Mouse (Mus musculus): Measurements from ENCODE around the gene Prima1. TPM values are rescaled to one million over a fixed set of nuclear protein-coding genes. Genes with fewer than 3 reads are reported as not detected.
A peak's percentile ranks its signal among the peaks of the same experiment; 100 is the strongest.

Gene Prima1
- polyA plus RNA-seq, 1 experiment from 2014 or later, result 0.19 TPM

DNA sequence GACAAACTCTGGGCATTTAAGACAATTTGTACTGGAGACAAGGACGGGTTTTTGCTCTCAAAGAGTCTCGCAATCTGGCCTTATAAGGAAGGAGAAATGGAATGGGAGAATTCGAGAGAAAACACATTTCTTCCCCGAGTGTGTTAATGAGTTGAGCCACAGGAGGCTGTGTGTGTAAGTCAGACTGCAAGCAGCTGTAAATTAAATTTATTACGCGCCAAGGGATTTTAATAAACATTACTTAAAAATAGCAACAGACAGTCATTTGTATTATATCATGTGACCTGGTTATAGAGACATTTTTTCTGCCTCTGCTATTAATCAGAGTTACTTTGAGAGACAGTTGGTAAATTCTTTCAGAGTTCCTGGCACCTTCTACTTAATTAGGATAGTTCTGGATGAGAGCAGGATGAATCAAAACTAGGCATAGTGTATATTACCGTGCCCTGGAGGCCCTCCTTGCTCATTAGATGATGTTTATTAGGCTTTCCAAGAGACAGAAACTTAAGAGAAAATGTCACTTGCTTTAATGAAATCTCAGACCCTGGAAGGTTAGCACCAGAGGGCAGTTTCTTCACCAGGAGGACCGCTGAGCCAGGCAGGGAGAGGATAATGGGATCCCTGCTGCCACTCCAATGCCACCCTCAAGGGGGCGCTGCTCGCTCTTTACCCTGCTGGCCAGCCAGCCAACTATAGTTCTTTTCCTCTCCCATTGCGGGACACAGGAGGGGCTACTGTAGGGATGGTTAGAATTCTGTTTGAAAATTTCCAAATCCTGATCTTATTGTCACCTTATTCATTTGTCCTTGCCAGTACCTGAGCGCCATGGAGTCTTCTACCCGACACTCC is 20.3 kb upstream of the Prima1 start:
- no peaks in the 10 kb centered on the region for H3K4me1 ChIP-seq
- no peak overlapping the region for H3K4me2 ChIP-seq
- no peaks in the 10 kb centered on the region for H3K36me3 ChIP-seq
- no peak overlapping the region for H3K27ac ChIP-seq (replicated peaks)
- H3K4me3 ChIP-seq, result no peak overlapping the region
- ATAC-seq (ENCODE audit: extremely low read depth, insufficient number of reproducible peaks, low FRiP score, low TSS enrichment), result no peak
- 60% methylated on average over 13 of the region's 13 CpGs for WGBS
- no peaks in the 10 kb centered on the region for H3K27me3 ChIP-seq (replicated peaks)
- H3K9ac ChIP-seq, result no peak overlapping the region
- H3K9me3 ChIP-seq, result no peaks in the 10 kb centered on the region

DNA sequence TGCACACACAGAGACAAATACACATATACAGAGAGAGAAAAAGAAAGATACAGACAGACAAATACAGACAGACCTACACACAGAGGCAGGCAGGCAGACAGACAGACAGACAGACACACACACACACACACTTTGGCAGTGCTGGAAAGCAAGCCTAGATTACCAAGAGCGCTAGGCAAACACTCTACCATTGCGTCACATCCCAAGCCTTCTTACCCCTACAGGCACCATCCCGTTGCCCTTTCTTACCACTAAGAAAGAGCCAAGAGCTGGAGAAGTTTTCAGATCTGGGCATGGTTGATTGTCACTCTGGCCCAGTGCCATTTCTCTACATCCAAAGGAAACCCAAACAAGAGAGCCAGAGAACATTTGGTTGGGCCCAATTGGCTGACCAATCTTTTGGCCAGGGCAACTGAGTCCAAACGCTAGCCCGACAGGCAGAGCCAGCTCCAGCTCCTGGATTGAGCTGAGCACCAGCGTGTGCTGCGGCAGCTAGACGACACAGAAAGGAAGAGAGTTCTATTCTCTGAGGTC is 11.0 kb upstream of the Prima1 start:
- no peak for ATAC-seq (ENCODE audit: extremely low read depth, insufficient number of reproducible peaks, low FRiP score, low TSS enrichment)
- Histone ChIP-seq H3K36me3 (no peaks in the 10 kb centered on the region), H3K9me3 (no peaks in the 10 kb centered on the region), H3K4me3 (no peak overlapping the region), H3K9ac (no peak overlapping the region), H3K4me2 (no peak overlapping the region), H3K4me1 (no peaks in the 10 kb centered on the region), H3K27me3 (replicated peaks) (no peaks in the 10 kb centered on the region; the same call in 1 of the 2 replicates), H3K27ac (replicated peaks) (no peak overlapping the region)
- WGBS, result 87% methylated on average over 8 of the region's 8 CpGs

DNA sequence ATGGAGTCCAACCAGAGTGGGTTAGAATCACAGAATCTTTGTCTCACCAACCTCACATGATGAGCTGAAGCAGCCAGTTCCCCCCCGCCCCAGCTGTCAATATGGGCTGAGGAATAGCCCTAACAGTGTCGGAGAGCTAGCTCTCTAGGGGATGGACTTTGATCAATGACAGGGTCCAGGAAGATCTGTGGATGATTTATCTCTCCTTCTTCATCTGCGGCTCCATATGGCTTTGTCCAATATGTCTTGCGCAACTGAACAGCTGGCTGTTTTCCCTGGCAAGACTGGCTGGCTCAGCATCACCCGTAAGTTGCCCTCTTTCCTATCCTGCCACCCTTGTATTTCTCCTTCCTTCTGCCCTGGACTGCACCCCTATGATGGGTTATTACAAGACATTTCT is 9.2 kb upstream of the Prima1 start:
- Histone ChIP-seq H3K4me3 (no peak overlapping the region), H3K4me1 (no peaks in the 10 kb centered on the region), H3K27ac (replicated peaks) (no peak overlapping the region), H3K36me3 (no peaks in the 10 kb centered on the region), H3K27me3 (replicated peaks) (no peaks in the 10 kb centered on the region; the same call in 1 of the 2 replicates), H3K4me2 (no peak overlapping the region), H3K9me3 (no peaks in the 10 kb centered on the region), H3K9ac (no peak overlapping the region)
- WGBS, result 75% methylated on average over 5 of the region's 5 CpGs
- no peak for ATAC-seq (ENCODE audit: extremely low read depth, insufficient number of reproducible peaks, low FRiP score, low TSS enrichment)

DNA sequence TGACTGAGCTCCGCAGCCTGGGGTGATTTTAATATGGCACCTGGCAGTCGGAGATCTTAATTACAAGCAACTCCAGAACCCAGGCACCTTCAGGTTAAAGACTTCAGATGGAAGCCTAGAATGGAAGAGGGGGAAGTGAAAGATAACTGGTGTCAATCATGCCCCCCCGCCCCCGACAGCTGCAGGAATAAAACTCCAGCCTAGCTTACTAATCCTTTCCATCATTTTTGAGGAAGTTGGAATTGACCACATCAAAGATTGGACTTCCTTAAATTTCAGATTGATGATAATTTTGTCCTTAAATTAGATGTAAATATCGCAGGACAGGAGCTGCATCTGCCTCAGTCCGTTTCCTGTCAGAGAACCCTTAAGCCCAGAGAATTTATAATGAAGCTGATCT is 8.4 kb upstream of the Prima1 start:
- 67% methylated on average over 6 of the region's 6 CpGs for WGBS
- ATAC-seq (ENCODE audit: extremely low read depth, insufficient number of reproducible peaks, low FRiP score, low TSS enrichment), result no peak

DNA sequence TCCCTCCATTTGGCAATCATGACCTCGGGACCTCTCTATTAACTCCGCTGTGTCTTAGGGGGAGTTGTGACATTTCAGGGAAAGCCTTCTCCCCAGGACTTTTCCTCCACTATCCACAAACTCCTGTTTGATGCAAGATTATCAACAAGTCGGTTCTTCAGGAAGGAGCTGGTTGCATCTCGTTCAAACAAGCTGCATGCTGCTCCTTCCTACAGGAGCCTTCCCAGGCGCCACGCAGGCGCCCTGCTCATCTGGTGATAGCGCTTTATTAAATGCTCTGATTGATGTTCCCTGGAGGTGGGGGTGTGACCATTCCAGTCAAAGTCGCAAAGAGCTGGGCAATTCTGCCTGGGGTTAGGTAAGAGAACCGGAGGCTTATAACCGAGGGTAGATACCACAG is 1.1 kb upstream of the Prima1 start:
- Histone ChIP-seq H3K9ac (peak overlapping the region; percentile 90), H3K9me3 (no peaks in the 10 kb centered on the region), H3K4me1 (peaks cover 23% of the 10 kb centered on the region), H3K4me2 (peak overlapping the region; percentile 93), H3K4me3 (peak overlapping the region; percentile 79), H3K36me3 (no peaks in the 10 kb centered on the region), H3K27ac (replicated peaks) (no peak overlapping the region), H3K27me3 (replicated peaks) (peaks cover 69% of the 10 kb centered on the region)
- 7% methylated on average over 11 of the region's 11 CpGs for WGBS
- no peak for ATAC-seq (ENCODE audit: extremely low read depth, insufficient number of reproducible peaks, low FRiP score, low TSS enrichment)

More for the DNA sequence above, 8.4 kb upstream of the Prima1 start:
- no peaks in the 10 kb centered on the region for H3K9me3 ChIP-seq
- H3K9ac ChIP-seq, result no peak overlapping the region
- H3K27me3 ChIP-seq (replicated peaks), result peaks cover 6% of the 10 kb centered on the region
- no peak overlapping the region for H3K27ac ChIP-seq (replicated peaks)
- no peaks in the 10 kb centered on the region for H3K36me3 ChIP-seq
- no peak overlapping the region for H3K4me3 ChIP-seq
- no peaks in the 10 kb centered on the region for H3K4me1 ChIP-seq
- H3K4me2 ChIP-seq, result no peak overlapping the region

DNA sequence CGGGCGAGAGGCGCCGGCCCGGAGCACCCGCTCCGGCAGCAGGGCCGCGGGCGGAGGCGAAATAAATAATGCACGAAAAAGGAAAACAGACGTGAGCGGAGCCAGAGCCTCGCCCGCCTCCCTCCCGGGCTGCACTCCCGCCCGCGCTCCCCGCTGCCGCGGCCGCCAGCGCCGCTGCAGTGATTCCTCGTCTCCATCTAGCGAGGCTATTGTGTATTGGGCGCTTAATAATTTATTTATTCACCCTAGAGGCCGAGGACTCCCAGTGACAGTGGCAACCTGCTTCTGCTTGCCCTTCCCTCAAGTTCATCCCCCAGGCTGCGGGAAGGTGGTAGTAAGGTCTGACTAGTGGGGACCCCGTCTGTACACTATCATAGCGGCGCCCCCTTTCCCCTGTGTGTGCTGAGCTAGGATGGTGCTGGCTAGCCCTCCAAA is 658 bp upstream of the Prima1 start:
- peaks cover 23% of the 10 kb centered on the region for H3K4me1 ChIP-seq
- H3K9me3 ChIP-seq, result no peaks in the 10 kb centered on the region
- peak overlapping the region; percentile 90 for H3K9ac ChIP-seq
- peak overlapping the region; percentile 93 for H3K4me2 ChIP-seq
- no peaks in the 10 kb centered on the region for H3K36me3 ChIP-seq
- peaks cover 72% of the 10 kb centered on the region for H3K27me3 ChIP-seq (replicated peaks)
- ATAC-seq (ENCODE audit: extremely low read depth, insufficient number of reproducible peaks, low FRiP score, low TSS enrichment), result no peak
- H3K27ac ChIP-seq (replicated peaks), result peak overlapping the region; percentile 81
- 2% methylated on average over 23 of the region's 34 CpGs for WGBS
- H3K4me3 ChIP-seq, result peak overlapping the region; percentile 79

DNA sequence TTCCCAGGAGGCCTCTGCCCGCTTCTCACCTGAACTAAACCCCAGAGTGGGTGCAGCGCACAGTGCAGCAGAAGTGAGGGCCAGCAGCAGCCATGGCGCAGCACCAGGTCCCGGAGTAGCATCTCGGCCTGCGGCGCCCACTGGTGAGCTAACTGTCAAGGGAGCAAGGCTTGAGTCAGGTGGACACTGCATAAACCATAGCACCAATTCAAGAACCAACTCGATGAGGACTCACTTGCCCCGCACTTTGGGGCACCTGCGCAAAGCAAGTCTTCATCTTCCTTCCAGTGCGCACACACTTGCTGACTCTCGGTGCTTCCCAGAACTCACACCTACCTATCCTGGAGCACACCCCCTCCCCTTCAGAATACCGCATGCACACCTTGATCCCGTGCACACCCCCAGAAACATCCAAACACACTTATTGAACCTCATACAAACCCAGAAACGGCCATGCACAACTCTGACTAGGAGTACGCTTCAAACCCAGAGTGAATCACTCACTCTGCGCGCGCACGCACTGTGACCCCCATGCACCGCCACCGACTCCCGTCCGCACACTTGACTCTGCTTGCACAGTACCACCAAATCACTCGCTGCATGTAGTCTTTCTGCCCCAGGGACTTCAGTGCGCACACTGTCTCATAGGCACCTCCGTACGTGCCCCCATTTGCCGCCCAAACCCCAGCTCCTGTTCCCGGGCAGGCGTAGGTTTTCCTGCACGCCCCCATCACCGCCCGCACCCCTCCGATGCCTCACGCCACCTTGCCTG is 453 bp downstream of the Prima1 start:
- Histone ChIP-seq H3K4me3 (peak overlapping the region; percentile 79), H3K9ac (peak overlapping the region; percentile 90), H3K9me3 (no peaks in the 10 kb centered on the region), H3K27me3 (replicated peaks) (peaks cover 81% of the 10 kb centered on the region), H3K36me3 (no peaks in the 10 kb centered on the region), H3K4me2 (peak overlapping the region; percentile 93), H3K4me1 (peaks cover 23% of the 10 kb centered on the region), H3K27ac (replicated peaks) (no peak overlapping the region)
- WGBS, result 8% methylated on average over 36 of the region's 36 CpGs
- no peak for ATAC-seq (ENCODE audit: extremely low read depth, insufficient number of reproducible peaks, low FRiP score, low TSS enrichment)

DNA sequence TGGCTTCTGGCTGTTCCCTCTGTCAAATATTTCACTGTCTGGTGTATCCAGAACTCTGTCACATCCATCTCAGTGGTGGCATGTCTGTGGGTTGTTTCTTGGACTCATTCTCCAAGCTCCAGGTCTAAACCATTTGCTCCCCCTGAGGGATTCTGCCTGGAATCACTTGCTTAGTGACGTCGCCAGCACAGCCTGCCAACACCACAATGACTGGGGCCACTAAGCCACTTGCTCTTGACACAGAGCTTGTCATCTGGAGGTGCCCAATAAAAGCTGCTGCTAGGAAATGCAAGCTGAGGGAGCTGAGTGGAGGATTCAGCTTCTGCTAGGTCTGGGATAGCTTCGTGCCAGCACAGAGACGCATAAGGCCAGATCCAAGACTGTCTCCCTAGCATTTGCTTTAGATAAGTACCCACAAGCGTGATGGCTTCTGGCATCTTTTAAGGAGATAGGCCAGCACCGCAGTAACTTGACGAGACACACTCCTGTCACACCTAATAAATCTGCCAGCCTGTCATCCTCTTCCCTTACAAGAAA is 3.0 kb downstream of the Prima1 start:
- peaks cover 61% of the 10 kb centered on the region for H3K27me3 ChIP-seq (replicated peaks)
- H3K4me3 ChIP-seq, result no peak overlapping the region
- H3K36me3 ChIP-seq, result no peaks in the 10 kb centered on the region
- WGBS, result 31% methylated on average over 7 of the region's 7 CpGs
- H3K4me2 ChIP-seq, result no peak overlapping the region
- no peaks in the 10 kb centered on the region for H3K9me3 ChIP-seq
- H3K4me1 ChIP-seq, result peaks cover 23% of the 10 kb centered on the region
- H3K9ac ChIP-seq, result no peak overlapping the region
- ATAC-seq (ENCODE audit: extremely low read depth, insufficient number of reproducible peaks, low FRiP score, low TSS enrichment), result no peak
- H3K27ac ChIP-seq (replicated peaks), result no peak overlapping the region

DNA sequence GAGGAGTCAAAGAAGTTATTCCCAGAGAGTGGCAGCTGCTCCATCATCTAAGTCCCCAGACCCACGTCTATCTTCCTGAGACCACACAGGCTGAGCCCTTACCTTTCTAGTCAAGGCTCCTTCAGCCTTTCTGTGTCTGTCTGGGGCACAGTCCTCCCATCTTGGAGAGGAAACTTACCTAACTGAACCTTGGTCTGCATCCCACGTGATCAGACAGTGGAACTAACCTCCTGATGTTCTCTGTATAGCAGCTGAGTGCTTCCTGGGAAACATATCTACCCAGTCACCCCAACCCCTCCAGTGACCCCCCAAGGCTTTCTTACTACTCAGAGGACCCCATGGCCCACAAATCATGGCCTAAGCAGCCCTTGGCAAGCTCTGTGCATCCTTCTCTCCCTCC is 6.1 kb downstream of the Prima1 start:
- Histone ChIP-seq H3K27me3 (replicated peaks) (peaks cover 37% of the 10 kb centered on the region), H3K4me3 (no peak overlapping the region), H3K9me3 (no peaks in the 10 kb centered on the region), H3K4me2 (no peak overlapping the region), H3K4me1 (peaks cover 22% of the 10 kb centered on the region), H3K27ac (replicated peaks) (no peak overlapping the region), H3K36me3 (no peaks in the 10 kb centered on the region), H3K9ac (no peak overlapping the region)
- ATAC-seq (ENCODE audit: extremely low read depth, insufficient number of reproducible peaks, low FRiP score, low TSS enrichment), result no peak
- WGBS, result 60% methylated on average over 2 of the region's 2 CpGs

DNA sequence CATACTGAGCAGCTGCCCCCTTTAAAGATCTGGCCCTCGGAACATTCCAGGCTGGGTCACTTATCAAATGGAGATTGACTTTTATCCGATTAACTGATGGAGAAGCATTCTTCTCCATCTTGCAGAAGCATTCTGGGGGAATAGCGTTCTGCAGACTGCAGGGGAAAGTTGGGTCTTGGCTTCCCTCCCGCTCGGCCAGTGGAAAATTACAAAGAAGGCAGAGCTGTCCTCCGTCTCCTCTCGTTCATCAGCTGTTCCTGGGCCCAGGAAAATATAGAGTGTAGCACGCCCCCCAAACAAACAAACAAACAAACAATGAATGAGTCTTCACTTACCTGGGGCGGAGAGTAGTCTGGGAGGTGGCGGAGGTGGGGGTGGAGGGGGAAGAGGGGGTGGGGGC is 6.7 kb downstream of the Prima1 start:
- Histone ChIP-seq H3K4me2 (no peak overlapping the region), H3K4me1 (peaks cover 22% of the 10 kb centered on the region), H3K9me3 (no peaks in the 10 kb centered on the region), H3K36me3 (no peaks in the 10 kb centered on the region), H3K4me3 (no peak overlapping the region), H3K27ac (replicated peaks) (no peak overlapping the region), H3K27me3 (replicated peaks) (peaks cover 30% of the 10 kb centered on the region), H3K9ac (no peak overlapping the region)
- no peak for ATAC-seq (ENCODE audit: extremely low read depth, insufficient number of reproducible peaks, low FRiP score, low TSS enrichment)
- 65% methylated on average over 10 of the region's 10 CpGs for WGBS

DNA sequence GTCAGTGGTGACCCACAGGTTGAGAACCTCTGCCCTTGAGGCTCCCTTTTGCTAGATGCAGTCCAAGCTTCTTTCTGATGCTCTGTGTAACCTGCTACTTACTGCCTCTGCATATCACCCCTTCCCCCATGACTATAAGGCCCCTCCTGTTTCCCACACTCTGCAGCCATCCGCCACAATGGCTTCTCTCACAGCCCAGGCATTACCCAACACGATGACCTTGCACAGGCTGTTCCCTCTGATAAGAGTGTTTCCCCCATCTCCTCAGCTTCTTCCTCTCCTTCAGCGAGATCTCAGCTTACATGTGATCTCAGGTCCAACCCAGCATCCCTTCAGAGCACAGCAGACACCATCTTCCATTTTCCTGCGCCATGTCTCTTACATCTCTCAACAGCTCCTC is 12.9 kb downstream of the Prima1 start:
- no peak overlapping the region for H3K4me3 ChIP-seq

More for the DNA sequence above, 12.9 kb downstream of the Prima1 start:
- H3K9ac ChIP-seq, result no peak overlapping the region
- H3K9me3 ChIP-seq, result no peaks in the 10 kb centered on the region
- H3K36me3 ChIP-seq, result no peaks in the 10 kb centered on the region
- peaks cover 11% of the 10 kb centered on the region; the same call in 1 of the 2 replicates for H3K27me3 ChIP-seq (replicated peaks)
- no peak overlapping the region for H3K27ac ChIP-seq (replicated peaks)
- no peak overlapping the region for H3K4me2 ChIP-seq
- 54% methylated on average over 4 of the region's 4 CpGs for WGBS
- H3K4me1 ChIP-seq, result peaks cover 23% of the 10 kb centered on the region
- ATAC-seq (ENCODE audit: extremely low read depth, insufficient number of reproducible peaks, low FRiP score, low TSS enrichment), result no peak
